Mouse (Mus musculus) kidney, postnatal 0 days (tissue): ENCODE results near the gene Lrrfip1. TPM values are rescaled to one million over a fixed set of nuclear protein-coding genes. Genes with fewer than 3 reads are reported as not detected.

ENCODE experiments used
- ATAC-seq: fragments of 200-750 bp; cut with Nextera tagmentation; replicated peaks from 2 replicates; pipeline ENCODE4 v1.8.0; 2017; ENCODE audit warnings: low read depth, moderate number of reproducible peaks, moderate TSS enrichment, moderate library complexity; ENCODE audit not compliant: low FRiP score
- DNase-seq: peaks from one replicate; pipeline ENCODE4 v3.0.0-alpha.2; 2016; ENCODE audit warnings: low spot score
- H3K27ac ChIP-seq: fragments of 300-500 bp; sonication (generic); 2 replicates; pipeline ENCODE4 v1.5.1; 2014; ENCODE audit warnings: mild to moderate bottlenecking
- H3K27me3 ChIP-seq: fragments of 300-500 bp; sonication (generic); 2 replicates; pipeline ENCODE4 v1.6.1; 2014; ENCODE audit warnings: low read length, mixed read lengths; ENCODE audit not compliant: insufficient read depth
- H3K36me3 ChIP-seq: fragments of 300-500 bp; sonication (generic); 2 replicates; pipeline ENCODE4 v1.6.1; 2014; ENCODE audit warnings: low read length, mixed read lengths; ENCODE audit not compliant: insufficient read depth
- H3K4me1 ChIP-seq: fragments of 300-500 bp; sonication (generic); replicated peaks from 2 replicates; pipeline ENCODE4 v1.6.1; 2014; ENCODE audit warnings: antibody characterized with exemption, low read length, mixed read lengths; ENCODE audit not compliant: insufficient read depth
- H3K4me2 ChIP-seq: fragments of 300-500 bp; sonication (generic); 2 replicates; pipeline ENCODE4 v1.6.1; 2014; ENCODE audit warnings: mild to moderate bottlenecking, low read length, moderate library complexity, mixed read lengths
- H3K4me3 ChIP-seq: fragments of 300-500 bp; sonication (generic); replicated peaks from 2 replicates; pipeline ENCODE4 v1.5.1; 2014; ENCODE audit warnings: low read depth, low read length
- H3K9ac ChIP-seq: fragments of 300-500 bp; sonication (generic); 2 replicates; pipeline ENCODE4 v1.6.1; 2014; ENCODE audit warnings: low read depth, low read length
- H3K9me3 ChIP-seq: fragments of 300-500 bp; sonication (generic); replicated peaks from 2 replicates; pipeline ENCODE4 v1.6.1; 2016; ENCODE audit warnings: low read length, inconsistent platforms, mixed read lengths
- CTCF ChIP-seq: IDR thresholded peaks from 2 replicates; pipeline ENCODE4 v1.5.1; 2016; ENCODE audit warnings: antibody characterized with exemption, low read depth, mild to moderate bottlenecking, moderate library complexity
- WGBS: fragments of 180-500 bp; shearing (Covaris S2); extraction: QIAGEN DNeasy Blood & Tissue Kit; methylation state at CpG from one replicate; pipeline ENCODE4 v1.1.7; 2014; 5-methylcytosine and 5-hydroxymethylcytosine counted together
- polyA plus RNA-seq: library from polyadenylated mRNA; unstranded; fragments of >200 nt; fragmentation: Nextera tagmentation; extraction: Ambion mirVana; gene quantifications from 2 replicates; pipeline ENCODE4 v1.2.1, GENCODE M21; 2015

Lrrfip1 gene
- polyA plus RNA-seq, 1 experiment from 2014 or later: 46.3 TPM

DNA sequence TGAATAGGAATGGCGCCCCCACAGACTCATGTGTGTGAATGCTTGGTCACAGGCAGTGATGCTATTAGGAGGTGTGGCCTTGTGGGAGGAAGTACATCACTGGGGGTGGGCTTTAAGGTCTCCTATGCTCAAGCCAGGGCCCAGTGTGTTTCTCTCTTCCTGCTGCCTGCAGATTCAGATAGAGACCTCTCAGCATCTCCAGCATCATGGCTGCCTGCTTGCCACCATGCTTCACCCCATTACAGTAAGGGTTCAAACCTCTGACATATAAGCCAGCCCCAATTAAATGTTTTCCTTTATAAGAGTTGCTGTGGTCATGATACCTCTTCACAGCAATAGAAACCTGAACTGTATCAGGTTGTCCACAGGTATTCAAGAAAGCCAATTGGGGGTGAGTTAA, 2.6 kb upstream of the Lrrfip1 start:
- ATAC-seq (no peak), DNase-seq (no peak)
- no peak overlapping the region for H3K27ac ChIP-seq
- H3K4me2 ChIP-seq: no peak overlapping the region
- H3K9ac ChIP-seq: no peak overlapping the region
- no peaks in the 10 kb centered on the region for H3K36me3 ChIP-seq
- no peak overlapping the region for H3K4me3 ChIP-seq
- no peak for TF ChIP-seq CTCF
- 92% methylated on average over 1 of the region's 1 CpGs for whole genome bisulfite sequencing
- H3K9me3 ChIP-seq: no peaks in the 10 kb centered on the region
- H3K27me3 ChIP-seq: no peaks in the 10 kb centered on the region
- peaks cover 9% of the 10 kb centered on the region; the same call in 1 of the 2 replicates for H3K4me1 ChIP-seq

DNA sequence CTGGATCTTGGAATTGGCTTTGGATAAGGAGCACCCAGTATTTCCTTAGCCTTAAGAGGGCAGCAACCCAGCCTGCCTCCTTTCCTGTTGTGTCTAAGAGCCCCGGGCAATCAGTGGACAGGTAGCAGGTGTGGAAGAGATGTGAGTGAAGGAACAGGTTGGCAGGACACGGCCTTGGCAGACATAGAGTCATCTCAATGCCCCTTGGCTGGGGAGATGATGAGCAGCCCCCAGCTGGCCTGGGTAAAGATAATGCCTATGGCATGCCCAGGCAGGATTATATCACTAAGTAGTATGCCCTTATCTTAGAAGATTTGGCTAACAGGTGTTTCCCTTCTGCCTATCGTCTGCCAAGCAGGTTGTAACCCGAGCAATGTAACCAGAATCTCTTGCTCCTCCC, 1.4 kb upstream of the Lrrfip1 start:
- no peak for TF ChIP-seq CTCF
- no peak for ATAC-seq
- no peak overlapping the region for H3K4me2 ChIP-seq

DNA sequence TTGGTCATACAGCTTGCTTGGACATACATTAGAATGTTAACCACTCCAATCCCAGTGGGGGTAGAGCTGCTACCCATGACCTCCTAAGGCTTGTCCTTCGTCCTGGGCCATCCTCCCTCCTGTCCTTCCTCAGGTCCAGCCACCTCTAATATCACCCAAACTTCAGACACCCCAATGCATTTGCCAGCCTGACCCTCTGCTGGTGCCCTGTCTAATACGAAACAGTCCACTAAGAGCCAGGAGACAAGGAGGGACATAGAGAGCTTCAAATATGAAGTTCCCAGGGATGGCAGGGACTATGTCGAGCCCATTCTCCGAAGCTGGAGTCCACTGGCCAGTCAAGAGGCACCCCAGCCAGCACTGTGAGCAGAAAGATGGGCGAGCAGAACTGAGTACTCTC, 896 bp upstream of the Lrrfip1 start:
- TF ChIP-seq CTCF: no peak
- peaks cover 9% of the 10 kb centered on the region; the same call in 1 of the 2 replicates for H3K4me1 ChIP-seq
- H3K9me3 ChIP-seq: no peaks in the 10 kb centered on the region
- ATAC-seq (no peak), DNase-seq (no peak)
- WGBS: 84% methylated on average over 5 of the region's 5 CpGs
- H3K27me3 ChIP-seq: no peaks in the 10 kb centered on the region
- H3K4me2 ChIP-seq: no peak overlapping the region
- no peaks in the 10 kb centered on the region for H3K36me3 ChIP-seq
- no peak overlapping the region for H3K27ac ChIP-seq
- no peak overlapping the region for H3K4me3 ChIP-seq
- H3K9ac ChIP-seq: no peak overlapping the region

More for the DNA sequence above, 1.4 kb upstream of the Lrrfip1 start:
- DNase-seq: no peak
- no peaks in the 10 kb centered on the region for H3K36me3 ChIP-seq
- H3K4me1 ChIP-seq: peaks cover 9% of the 10 kb centered on the region; the same call in 1 of the 2 replicates
- no peaks in the 10 kb centered on the region for H3K9me3 ChIP-seq
- no peak overlapping the region for H3K27ac ChIP-seq
- no peak overlapping the region for H3K4me3 ChIP-seq
- no peak overlapping the region for H3K9ac ChIP-seq
- 59% methylated on average over 4 of the region's 4 CpGs for WGBS
- no peaks in the 10 kb centered on the region for H3K27me3 ChIP-seq

DNA sequence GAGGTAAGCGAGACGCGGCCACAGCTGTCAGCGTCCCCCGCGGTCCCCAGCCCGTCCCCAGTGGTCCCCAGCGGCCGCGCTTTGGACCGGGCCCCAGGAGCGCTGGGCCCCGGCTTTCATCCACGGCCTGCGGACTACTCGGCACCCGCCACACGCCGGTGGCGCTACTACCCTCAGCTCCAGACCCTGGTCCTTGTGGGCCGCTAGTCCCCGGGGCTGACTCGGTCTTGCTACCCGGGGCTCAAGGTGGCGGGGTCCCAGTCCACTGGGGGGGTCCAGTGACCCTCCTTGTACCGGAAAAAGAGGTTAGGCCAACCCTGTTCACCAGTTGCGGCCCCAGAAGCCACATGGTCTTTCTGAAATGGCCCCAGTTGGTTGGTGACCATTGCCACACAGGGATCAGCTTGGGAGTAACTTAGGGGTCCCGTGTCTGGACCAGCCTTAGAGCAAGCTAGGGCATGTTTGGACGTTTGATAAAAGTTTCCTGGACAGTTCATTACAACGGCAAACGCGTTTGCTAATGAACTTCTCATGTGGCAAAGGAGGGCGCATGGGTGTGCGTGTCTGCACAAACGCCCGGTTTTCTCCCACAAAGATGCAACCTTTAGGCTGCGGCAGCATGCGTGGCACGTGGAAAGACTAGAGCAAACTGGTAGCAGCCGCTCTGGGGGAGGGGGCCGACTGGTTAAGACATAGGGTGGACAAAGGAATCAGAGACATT, 514 bp downstream of the Lrrfip1 start:
- Histone ChIP-seq H3K36me3 (no peaks in the 10 kb centered on the region), H3K4me1 (peaks cover 9% of the 10 kb centered on the region; the same call in 1 of the 2 replicates), H3K27me3 (no peaks in the 10 kb centered on the region), H3K9ac (peak overlapping the region; percentile 66), H3K4me2 (peak overlapping the region; percentile 80), H3K4me3 (peak overlapping the region; percentile 60), H3K27ac (no peak overlapping the region), H3K9me3 (no peaks in the 10 kb centered on the region)
- no peak for TF ChIP-seq CTCF
- 2% methylated on average over 38 of the region's 41 CpGs for WGBS
- peak; percentile 27 for ATAC-seq
- DNase-seq: peak; percentile 21

DNA sequence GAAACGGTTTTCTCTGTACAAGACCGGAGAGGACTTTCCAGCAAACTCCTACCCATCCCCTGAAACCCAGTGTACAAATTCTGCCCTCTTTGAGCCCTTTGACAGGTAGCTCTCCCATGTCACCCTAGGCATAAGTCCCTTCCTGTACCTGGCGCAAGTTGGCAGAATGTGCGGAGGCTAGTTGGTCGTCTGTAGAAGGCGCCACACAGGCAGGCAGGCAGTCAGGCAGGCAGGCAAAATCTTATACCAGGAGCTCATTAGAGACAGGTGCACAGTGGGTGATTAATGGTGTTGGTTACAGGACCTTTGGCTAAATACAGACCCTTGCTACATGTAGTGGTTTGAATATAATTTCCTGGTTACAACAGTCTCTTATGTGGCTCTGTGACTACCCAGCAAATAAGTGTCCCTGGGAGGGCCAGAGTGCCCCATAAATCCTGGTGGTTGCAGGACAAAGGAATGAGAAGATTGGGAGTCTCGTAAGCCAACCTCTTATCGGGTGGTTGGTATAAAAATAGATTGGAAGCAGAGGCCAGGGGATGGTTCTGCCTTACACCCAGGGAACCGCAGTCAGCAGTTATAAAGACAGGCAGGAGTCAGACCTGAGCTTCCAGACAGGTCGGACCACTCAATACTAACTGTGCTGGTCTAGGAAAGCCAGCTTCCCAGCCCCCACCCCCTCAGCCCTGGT, 1.5 kb downstream of the Lrrfip1 start:
- ATAC-seq: no peak
- H3K27ac ChIP-seq: no peak overlapping the region
- no peak for DNase-seq
- peak overlapping the region; percentile 80; the same call in 1 of the 2 replicates for H3K4me2 ChIP-seq
- TF ChIP-seq CTCF: no peak
- 57% methylated on average over 10 of the region's 10 CpGs for WGBS
- H3K36me3 ChIP-seq: no peaks in the 10 kb centered on the region
- no peaks in the 10 kb centered on the region for H3K27me3 ChIP-seq
- peaks cover 9% of the 10 kb centered on the region; the same call in 1 of the 2 replicates for H3K4me1 ChIP-seq
- H3K9ac ChIP-seq: no peak overlapping the region
- no peaks in the 10 kb centered on the region for H3K9me3 ChIP-seq
- peak overlapping the region; percentile 60; the same call in 1 of the 2 replicates for H3K4me3 ChIP-seq

DNA sequence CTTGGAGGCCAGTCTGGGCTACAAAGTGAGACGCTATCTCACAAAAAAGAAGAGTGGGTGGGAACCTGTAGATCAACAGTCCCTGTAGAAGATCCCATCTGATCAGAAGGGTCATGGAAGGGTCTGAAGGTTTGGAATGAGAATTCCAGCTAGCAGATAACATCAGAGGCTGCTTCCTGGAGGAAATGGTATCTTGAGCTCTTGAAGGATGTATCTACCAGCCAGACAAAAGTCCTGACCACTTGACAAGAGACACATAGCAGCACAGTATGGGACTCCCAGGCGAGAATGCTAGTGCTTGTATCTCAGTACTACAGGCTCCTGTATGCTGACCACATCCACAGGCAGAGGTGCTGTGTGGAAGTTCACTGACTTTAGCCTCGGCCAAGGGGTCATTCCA, 2.6 kb downstream of the Lrrfip1 start:
- no peak overlapping the region for H3K9ac ChIP-seq
- 86% methylated on average over 3 of the region's 3 CpGs for WGBS
- DNase-seq (no peak), ATAC-seq (no peak)
- no peak overlapping the region for H3K4me3 ChIP-seq
- H3K27ac ChIP-seq: no peak overlapping the region
- no peaks in the 10 kb centered on the region for H3K9me3 ChIP-seq
- H3K36me3 ChIP-seq: no peaks in the 10 kb centered on the region
- peaks cover 9% of the 10 kb centered on the region; the same call in 1 of the 2 replicates for H3K4me1 ChIP-seq
- no peak for TF ChIP-seq CTCF
- H3K27me3 ChIP-seq: no peaks in the 10 kb centered on the region
- no peak overlapping the region for H3K4me2 ChIP-seq
